Mouse (Mus musculus) heart, postnatal 0 days (tissue): ENCODE measurements at regions not wholly inside any gene's neighbourhood (a gene's known extent, or its start where the extent isn't known, plus 50 kb on each side); places are given as distances from the start of the nearest gene placed in this dataset.

Experiments
- ATAC-seq: fragments of 200-750 bp; cut with Nextera tagmentation; 2 replicates; pipeline ENCODE4 v1.8.0; 2017; ENCODE audit warnings: low read depth, moderate number of reproducible peaks, moderate library complexity; ENCODE audit not compliant: insufficient read depth
- DNase-seq: peaks from one replicate; pipeline ENCODE4 v3.0.0-alpha.2; 2016; ENCODE audit warnings: low spot score
- H3K27ac ChIP-seq: fragments of 300-500 bp; sonication (generic); 2 replicates; pipeline ENCODE4 v1.5.1; 2014; ENCODE audit warnings: low read depth, mild to moderate bottlenecking
- H3K27me3 ChIP-seq: fragments of 300-500 bp; sonication (generic); 2 replicates; pipeline ENCODE4 v1.6.1; 2014; ENCODE audit warnings: low read length, mixed read lengths; ENCODE audit not compliant: control insufficient read depth, insufficient read depth
- H3K36me3 ChIP-seq: fragments of 300-500 bp; sonication (generic); replicated peaks from 2 replicates; pipeline ENCODE4 v1.6.1; 2014; ENCODE audit warnings: low read length, mixed read lengths; ENCODE audit not compliant: control insufficient read depth, insufficient read depth
- H3K4me1 ChIP-seq: fragments of 300-500 bp; sonication (generic); 2 replicates; pipeline ENCODE4 v1.6.1; 2014; ENCODE audit warnings: antibody characterized with exemption; ENCODE audit not compliant: control insufficient read depth, insufficient read depth
- H3K4me2 ChIP-seq: fragments of 300-500 bp; sonication (generic); 2 replicates; pipeline ENCODE4 v1.6.1; 2014; ENCODE audit warnings: low read depth, mild to moderate bottlenecking, low read length, moderate library complexity
- H3K4me3 ChIP-seq: fragments of 300-500 bp; sonication (generic); 2 replicates; pipeline ENCODE4 v1.5.1; 2014; ENCODE audit warnings: low read depth, low read length
- H3K9ac ChIP-seq: fragments of 300-500 bp; sonication (generic); replicated peaks from 2 replicates; pipeline ENCODE4 v1.6.1; 2014; ENCODE audit warnings: low read depth, low read length, mixed read lengths
- H3K9me3 ChIP-seq: fragments of 300-500 bp; sonication (generic); replicated peaks from 2 replicates; pipeline ENCODE4 v1.6.1; 2016; ENCODE audit warnings: low read length; ENCODE audit not compliant: control insufficient read depth
- CTCF ChIP-seq: IDR thresholded peaks from 2 replicates; pipeline ENCODE4 v1.5.1; 2016; ENCODE audit warnings: antibody characterized with exemption, control low read depth, low read depth
- EP300 ChIP-seq: IDR thresholded peaks from 2 replicates; pipeline ENCODE4 v1.6.1; 2016; ENCODE audit warnings: antibody characterized with exemption, low read depth
- WGBS: fragments of 180-500 bp; shearing (Covaris S2); extraction: QIAGEN DNeasy Blood & Tissue Kit; methylation state at CpG from one replicate; pipeline ENCODE4 v1.1.7; 2014; 5-methylcytosine and 5-hydroxymethylcytosine counted together

GRCm38 (mm10) chr16:46625807-46626206, 127.5 kb upstream of the Nectin3 start:
- H3K4me2 ChIP-seq, result no peak overlapping the region
- H3K9me3 ChIP-seq, result no peaks in the 10 kb centered on the region
- H3K36me3 ChIP-seq, result no peaks in the 10 kb centered on the region
- no peak for TF ChIP-seq CTCF
- no peak for TF ChIP-seq EP300
- H3K4me3 ChIP-seq, result no peak overlapping the region
- no peak for DNase-seq
- WGBS, result 35% methylated on average over 2 of the region's 2 CpGs
- ATAC-seq, result no peak
- no peak overlapping the region for H3K9ac ChIP-seq
- no peaks in the 10 kb centered on the region for H3K27me3 ChIP-seq
- H3K4me1 ChIP-seq, result no peaks in the 10 kb centered on the region
- no peak overlapping the region for H3K27ac ChIP-seq

GRCm38 (mm10) chr16:46623246-46623645, 124.9 kb upstream of the Nectin3 start:
- no peak for ATAC-seq
- DNase-seq, result no peak
- Histone ChIP-seq H3K27me3 (no peaks in the 10 kb centered on the region), H3K4me3 (no peak overlapping the region), H3K4me1 (no peaks in the 10 kb centered on the region), H3K27ac (no peak overlapping the region), H3K9me3 (no peaks in the 10 kb centered on the region), H3K4me2 (no peak overlapping the region), H3K36me3 (no peaks in the 10 kb centered on the region), H3K9ac (no peak overlapping the region)
- 70% methylated on average over 1 of the region's 1 CpGs for WGBS
- no peak for TF ChIP-seq CTCF
- no peak for TF ChIP-seq EP300

GRCm38 (mm10) chr16:46619871-46620270, 121.5 kb upstream of the Nectin3 start:
- H3K36me3 ChIP-seq, result no peaks in the 10 kb centered on the region
- 88% methylated on average over 2 of the region's 2 CpGs for WGBS

GRCm38 (mm10) chr16:46617544-46618335, 119.4 kb upstream of the Nectin3 start:
- no peak overlapping the region for H3K4me3 ChIP-seq
- WGBS, result 68% methylated on average over 13 of the region's 13 CpGs
- ATAC-seq (no peak), DNase-seq (no peak)
- no peaks in the 10 kb centered on the region for H3K9me3 ChIP-seq
- H3K27me3 ChIP-seq, result no peaks in the 10 kb centered on the region
- no peak overlapping the region for H3K9ac ChIP-seq
- no peak overlapping the region for H3K27ac ChIP-seq
- TF ChIP-seq CTCF (no peak), EP300 (no peak)
- no peaks in the 10 kb centered on the region for H3K4me1 ChIP-seq
- H3K36me3 ChIP-seq, result no peaks in the 10 kb centered on the region
- H3K4me2 ChIP-seq, result no peak overlapping the region

More at GRCm38 (mm10) chr16:46619871-46620270, 121.5 kb upstream of the Nectin3 start:
- no peak overlapping the region for H3K27ac ChIP-seq
- TF ChIP-seq CTCF (no peak), EP300 (no peak)
- DNase-seq (no peak), ATAC-seq (no peak)
- H3K9me3 ChIP-seq, result no peaks in the 10 kb centered on the region
- no peak overlapping the region for H3K4me3 ChIP-seq
- H3K9ac ChIP-seq, result no peak overlapping the region
- no peaks in the 10 kb centered on the region for H3K27me3 ChIP-seq
- no peaks in the 10 kb centered on the region for H3K4me1 ChIP-seq
- no peak overlapping the region for H3K4me2 ChIP-seq

- DNase-seq, result no peak
- Histone ChIP-seq H3K9ac (no peak overlapping the region), H3K36me3 (no peaks in the 10 kb centered on the region), H3K4me1 (no peaks in the 10 kb centered on the region), H3K4me3 (no peak overlapping the region), H3K9me3 (no peaks in the 10 kb centered on the region), H3K27me3 (no peaks in the 10 kb centered on the region), H3K27ac (no peak overlapping the region), H3K4me2 (no peak overlapping the region)
- TF ChIP-seq EP300, result no peak
- TF ChIP-seq CTCF, result no peak
- ATAC-seq, result no peak
Measured at GRCm38 (mm10) chr16:46616606-46617005, 118.3 kb upstream of the Nectin3 start.
